Mouse (Mus musculus) cerebellum, postnatal 14 days (tissue): Measurements from ENCODE around the gene Rprd2.
A peak's percentile ranks its signal among the peaks of the same experiment; 100 is the strongest.
"Not testable (repeated sequence)": the region's sequence is repeated elsewhere in the genome, so short reads cannot be mapped to it uniquely, and the experiment has no call there.

Experiments
- DNase-seq, 2 experiments: peaks; one replicate each; pipeline ENCODE4 v3.0.0; 2021; ENCODE audit warnings: mixed read lengths in 2 of 2

Gene Rprd2

DNA sequence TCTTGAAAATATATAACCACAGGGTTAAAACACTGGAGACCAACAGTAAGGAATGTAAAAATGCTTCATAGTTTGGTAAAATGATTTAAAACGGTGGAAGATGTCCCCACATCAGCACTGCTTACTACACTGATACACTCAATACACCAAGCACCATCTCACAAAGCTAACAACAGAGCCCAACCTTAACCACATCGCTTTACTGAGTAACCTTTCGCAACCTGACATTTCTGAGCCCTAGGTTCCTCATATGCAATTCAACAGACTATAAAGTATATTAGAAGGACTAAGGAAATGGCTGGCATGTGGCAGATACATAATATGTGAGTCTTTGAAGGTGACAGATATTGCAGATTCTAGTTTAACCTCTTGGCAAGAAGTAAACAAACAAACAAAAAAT, 2.0 kb downstream of the Rprd2 start:
- no peak for DNase-seq

DNA sequence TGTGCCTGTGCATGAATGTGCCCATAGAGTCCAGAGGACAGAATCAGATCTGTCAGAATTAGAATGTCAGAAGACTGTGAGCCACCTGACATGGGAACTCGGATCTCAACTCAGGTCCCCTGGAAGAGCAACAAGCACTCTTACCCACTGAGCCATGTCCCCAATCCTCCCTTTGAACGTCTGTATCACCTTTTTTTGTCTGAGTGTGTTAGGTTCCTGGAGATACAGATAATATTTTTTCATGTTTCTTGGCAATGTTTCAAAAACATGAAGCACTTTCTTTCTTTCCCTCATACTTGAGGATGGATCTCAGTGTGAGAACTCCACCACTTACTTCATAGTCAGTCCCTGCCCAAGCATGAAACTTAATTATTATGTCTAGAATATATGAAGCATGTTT, 10.3 kb downstream of the Rprd2 start:
- no peak for DNase-seq

GRCm38 (mm10) chr3:95807630-95808029, 11.0 kb downstream of the Rprd2 start:
- DNase-seq, result not testable (repeated sequence)

GRCm38 (mm10) chr3:95806677-95807076, 12.0 kb downstream of the Rprd2 start:
- no peak for DNase-seq

- no peak for DNase-seq
Measured at GRCm38 (mm10) chr3:95803851-95804250, 14.8 kb downstream of the Rprd2 start.

DNA sequence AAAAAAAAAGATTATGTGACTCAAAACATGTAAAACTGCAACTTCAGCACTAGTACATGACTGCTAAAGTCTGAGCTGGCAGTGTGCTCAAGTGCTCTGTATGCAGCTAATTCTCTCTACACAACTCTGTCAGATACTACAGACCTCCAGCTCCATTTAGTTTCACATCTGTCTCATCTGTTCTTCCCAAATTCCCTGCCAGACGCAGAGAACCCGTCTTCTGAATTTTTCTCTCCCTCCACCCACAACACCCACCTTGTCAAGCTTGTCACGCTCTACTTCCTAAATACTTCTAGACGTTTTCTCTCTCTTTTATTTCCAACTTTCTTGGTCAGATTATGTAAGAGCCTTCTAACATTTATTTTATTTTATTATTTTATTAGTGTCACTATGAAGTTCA, 19.9 kb downstream of the Rprd2 start:
- DNase-seq, result no peak

- DNase-seq, result no peak
Measured at GRCm38 (mm10) chr3:95794299-95794698, 24.4 kb downstream of the Rprd2 start.

- DNase-seq, result no peak
Measured at GRCm38 (mm10) chr3:95793662-95794061, 25.0 kb downstream of the Rprd2 start.

GRCm38 (mm10) chr3:95785501-95785900, 33.2 kb downstream of the Rprd2 start:
- no peak for DNase-seq

- DNase-seq, result peak; percentile 26 to 40
Measured at GRCm38 (mm10) chr3:95771985-95772384, 46.7 kb downstream of the Rprd2 start.

DNA sequence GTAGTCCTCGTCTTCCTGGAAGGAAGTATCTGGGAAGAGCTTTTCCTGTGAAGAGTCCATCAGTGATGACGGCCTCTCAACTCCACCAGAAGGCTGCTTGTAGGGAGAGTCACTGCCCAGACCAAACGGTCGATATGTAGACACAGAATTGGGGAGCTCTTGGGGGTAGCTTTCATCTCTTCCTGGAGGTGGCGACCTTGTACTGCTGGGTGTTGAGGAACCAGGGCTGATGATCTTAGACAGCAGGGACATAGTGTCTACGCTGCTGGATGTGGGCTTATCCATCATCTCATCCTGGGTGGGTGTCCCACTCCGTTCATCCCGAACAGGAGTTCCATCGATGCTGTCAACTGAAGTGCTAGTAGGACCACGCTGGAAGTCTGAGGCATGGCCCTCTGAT, 53.1 kb downstream of the Rprd2 start:
- no peak for DNase-seq

GRCm38 (mm10) chr3:95763811-95764210, 54.9 kb downstream of the Rprd2 start:
- no peak for DNase-seq

- no peak for DNase-seq
Measured at GRCm38 (mm10) chr3:95762961-95763360, 55.7 kb downstream of the Rprd2 start.

DNA sequence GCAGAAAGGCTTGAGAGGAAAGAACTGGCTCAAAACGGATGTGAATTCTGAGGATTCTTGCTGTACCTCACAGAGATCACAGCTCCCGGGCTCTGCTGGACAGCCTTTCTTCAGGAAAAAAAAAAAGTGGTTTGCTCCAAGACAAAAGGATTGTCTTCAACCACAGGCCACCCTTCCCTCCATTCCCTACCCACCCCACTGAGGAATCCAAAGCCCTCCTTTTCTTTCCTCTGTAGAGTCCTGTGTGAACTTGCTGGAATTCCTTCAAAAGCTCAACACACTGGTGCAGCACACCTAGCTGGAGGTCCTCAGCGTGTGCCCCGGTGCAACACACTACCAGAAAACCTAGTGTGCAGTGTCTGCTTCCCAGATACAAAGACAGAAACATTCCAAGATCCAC, 56.9 kb downstream of the Rprd2 start:
- no peak for DNase-seq

DNA sequence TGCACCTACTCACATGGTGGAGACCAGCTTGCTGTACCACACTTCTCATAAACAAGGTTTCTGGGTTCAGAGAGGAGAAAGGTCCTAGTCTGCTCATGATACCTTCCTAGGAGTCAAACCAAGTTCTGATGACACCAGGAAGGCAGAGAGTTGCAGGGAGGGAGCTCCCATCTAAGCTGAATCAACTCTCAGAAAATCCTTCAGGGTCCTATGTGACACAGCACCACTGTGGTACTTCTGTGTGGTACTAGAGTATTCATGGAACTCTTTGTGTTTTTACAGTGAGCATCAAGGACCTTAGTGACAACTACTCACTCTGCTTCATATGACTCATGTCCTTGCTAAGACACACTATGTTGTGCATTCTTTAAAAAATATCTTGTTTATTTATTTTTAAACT, 58.0 kb downstream of the Rprd2 start:
- DNase-seq, result no peak

GRCm38 (mm10) chr3:95760106-95760505, 58.6 kb downstream of the Rprd2 start, which contains the start of gene Tars2:
TSS of gene Tars2 (minus strand) at chr3:95760206.
- DNase-seq, result no peak

DNA sequence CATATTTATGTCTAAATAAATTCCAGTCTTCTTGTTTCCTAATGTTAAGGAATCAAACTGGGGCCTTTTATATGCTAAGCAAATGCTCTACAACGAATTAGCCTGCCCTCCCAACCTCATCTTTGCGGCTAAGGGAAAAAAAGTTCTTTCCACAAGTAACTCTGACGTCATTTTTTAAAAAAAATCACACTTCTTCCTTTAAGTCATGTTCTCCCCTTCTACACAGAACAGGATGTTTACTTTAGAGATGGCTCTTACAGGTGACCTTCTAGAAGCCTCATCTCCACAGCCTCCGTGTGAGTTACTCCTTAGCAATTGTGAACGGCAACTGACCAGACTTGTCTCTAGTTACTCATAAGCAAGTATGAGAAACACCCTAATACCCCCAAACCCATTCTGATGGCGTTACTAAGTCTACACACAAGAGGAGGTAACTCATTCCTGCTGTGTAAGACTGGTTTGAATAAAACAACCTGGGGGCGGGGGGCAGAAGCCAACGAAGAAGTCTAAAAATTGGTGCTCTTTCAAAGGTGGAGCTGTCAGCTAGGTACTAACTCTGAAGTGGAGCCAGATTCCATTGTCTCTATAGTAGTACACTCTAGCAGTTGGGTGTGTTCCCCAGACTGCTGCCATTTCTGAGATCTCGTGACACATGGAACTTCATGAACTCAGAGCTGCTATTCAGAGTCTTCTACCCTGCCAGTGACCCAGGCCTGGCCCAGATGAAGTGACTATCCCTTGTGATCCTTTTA, 60.0 kb downstream of the Rprd2 start:
- DNase-seq, result no peak

- DNase-seq, result no peak
Measured at GRCm38 (mm10) chr3:95756808-95757207, 61.9 kb downstream of the Rprd2 start.

DNA sequence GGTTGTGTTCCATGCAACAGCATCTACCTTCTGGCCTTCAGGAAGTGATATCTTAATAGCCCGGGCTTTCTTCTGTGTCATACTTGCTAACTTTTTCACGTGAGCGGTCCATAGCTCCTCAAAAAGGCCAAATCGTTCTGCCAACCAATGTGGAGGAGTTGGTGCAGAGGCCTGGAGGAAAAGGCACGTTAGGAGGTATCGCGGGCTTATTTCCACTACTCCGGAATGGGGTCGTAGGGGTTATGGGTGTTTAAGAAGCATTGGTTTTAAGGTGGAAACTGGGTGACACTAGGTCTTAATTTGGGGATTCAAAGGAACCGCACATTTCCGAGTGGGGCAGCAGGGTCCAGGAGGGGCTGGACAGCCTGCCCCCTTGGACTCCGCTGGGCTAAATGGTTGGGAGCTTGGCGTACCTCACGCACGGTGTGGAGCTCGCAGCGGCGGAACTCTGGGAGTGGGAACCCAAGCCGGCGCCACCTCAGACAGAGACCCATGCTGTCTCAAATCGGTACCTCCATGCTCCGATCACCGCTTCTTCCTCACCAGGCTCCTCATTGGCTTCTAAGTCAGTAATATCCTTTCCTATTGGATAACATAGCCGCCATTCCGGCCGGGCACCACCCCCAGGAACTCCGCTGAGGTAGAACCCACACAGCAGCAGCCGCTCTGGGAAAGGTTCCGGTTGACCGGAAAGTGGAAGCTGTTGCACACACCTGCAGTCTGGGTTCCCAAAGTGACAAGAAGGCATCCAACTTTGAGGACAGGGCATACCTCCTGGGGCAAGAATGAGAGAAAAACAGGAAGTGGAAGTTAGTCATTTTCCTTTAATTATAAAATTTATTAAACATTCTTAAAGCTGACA, 64.1 kb downstream of the Rprd2 start:
- peak; percentile 95 to 96 for DNase-seq

DNA sequence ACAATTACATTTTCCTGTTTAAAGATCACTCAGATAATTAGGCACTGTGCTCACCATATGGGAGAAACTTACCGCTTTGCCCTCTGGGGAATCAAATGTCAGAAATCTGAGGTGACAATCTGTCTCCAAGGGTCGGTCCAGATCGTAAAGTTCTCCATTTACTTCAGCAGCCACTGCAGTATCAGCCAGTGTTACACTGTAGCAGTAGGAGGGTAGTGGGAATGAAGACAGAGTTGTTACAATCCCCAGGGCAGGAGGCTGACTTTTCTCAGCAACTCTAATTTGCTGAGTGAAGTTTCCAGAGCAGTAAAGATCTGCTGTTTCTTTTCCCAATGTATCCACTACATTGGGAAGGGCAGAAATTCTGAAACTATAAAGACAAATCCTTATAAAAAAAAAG, 65.7 kb downstream of the Rprd2 start:
- no peak for DNase-seq

- no peak for DNase-seq
Measured at GRCm38 (mm10) chr3:95740406-95740805, 78.3 kb downstream of the Rprd2 start.

GRCm38 (mm10) chr3:95739353-95740104, 79.1 kb downstream of the Rprd2 start, which contains the start of gene Ecm1:
TSS of gene Ecm1 (minus strand) at chr3:95739569.
- no peak for DNase-seq

- DNase-seq, result no peak
Measured at GRCm38 (mm10) chr3:95735071-95735670, 83.5 kb downstream of the Rprd2 start.
